Mouse (Mus musculus): ENCODE measurements around the gene Scube1. TPM values are rescaled to one million over a fixed set of nuclear protein-coding genes. Genes with fewer than 3 reads are reported as not detected.

The Scube1 gene
- polyA plus RNA-seq, 1 experiment from 2014 or later = 0.41 TPM

DNA sequence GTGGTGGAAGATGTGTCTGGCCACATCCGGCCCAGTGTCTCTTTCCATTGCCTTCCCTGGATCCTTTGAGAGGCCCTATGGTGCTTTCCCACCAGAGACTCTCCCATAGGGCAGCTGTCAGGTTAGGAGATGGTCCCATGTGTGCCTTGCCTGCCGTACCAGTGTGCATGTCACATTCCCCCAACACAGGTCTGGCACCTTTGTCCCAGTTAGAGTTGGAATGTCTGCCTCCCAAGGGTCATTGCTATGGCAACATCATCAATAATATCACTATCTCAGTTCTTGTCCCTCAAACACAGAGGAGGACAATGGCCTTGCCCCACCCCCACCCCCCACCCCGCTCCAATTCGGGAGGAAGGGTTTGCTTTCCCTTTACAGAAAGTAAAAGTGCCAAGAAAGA lies 61.8 kb downstream of the Scube1 start:
- Histone ChIP-seq H3K4me1 (ENCODE audit: insufficient read depth) (no peaks in the 10 kb centered on the region), H3K9me3 (ENCODE audit: low read length) (no peaks in the 10 kb centered on the region), H3K4me3 (ENCODE audit: low read depth, low read length) (no peak overlapping the region), H3K36me3 (replicated peaks; ENCODE audit: insufficient read depth, low read length) (no peaks in the 10 kb centered on the region), H3K4me2 (ENCODE audit: low read depth, low read length) (no peak overlapping the region), H3K27ac (ENCODE audit: low read depth) (no peak overlapping the region), H3K9ac (replicated peaks) (no peak overlapping the region), H3K27me3 (ENCODE audit: insufficient read depth, low read length) (no peaks in the 10 kb centered on the region)
- peak; percentile 31 for DNase-seq
- TF ChIP-seq EP300 (IDR thresholded peaks at IDR 0.05; ENCODE audit: low read depth) (no peak), CTCF (IDR thresholded peaks at IDR 0.05; ENCODE audit: low read depth) (no peak)
- ATAC-seq = peak; percentile 60
- 54% methylated on average over 4 of the region's 4 CpGs for WGBS (ENCODE audit: insufficient replicate concordance)

DNA sequence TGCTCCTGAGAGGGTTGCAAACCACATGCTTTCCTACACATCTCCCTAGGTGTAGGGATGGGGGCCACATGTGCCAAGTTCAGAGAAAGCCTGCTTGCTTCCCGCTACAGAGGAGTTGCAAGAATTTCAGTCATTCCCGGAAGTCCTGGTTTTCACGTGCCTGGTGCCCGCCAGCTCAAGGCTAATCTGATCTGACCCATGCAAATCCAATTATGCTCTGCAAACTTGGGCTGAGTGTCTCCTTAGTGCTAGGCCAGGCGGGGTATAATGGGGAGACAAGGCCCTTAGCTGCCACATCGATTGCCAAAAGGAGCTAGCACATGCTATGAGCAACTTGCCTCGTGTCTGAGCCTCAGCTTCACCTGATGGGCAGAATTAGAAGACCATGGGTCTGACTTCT lies 62.7 kb downstream of the Scube1 start:
- Histone ChIP-seq H3K27ac (ENCODE audit: low read depth) (no peak overlapping the region), H3K4me1 (ENCODE audit: insufficient read depth) (no peaks in the 10 kb centered on the region), H3K4me2 (ENCODE audit: low read depth, low read length) (no peak overlapping the region), H3K36me3 (replicated peaks; ENCODE audit: insufficient read depth, low read length) (no peaks in the 10 kb centered on the region), H3K4me3 (ENCODE audit: low read depth, low read length) (no peak overlapping the region), H3K9me3 (ENCODE audit: low read length) (no peaks in the 10 kb centered on the region), H3K27me3 (ENCODE audit: insufficient read depth, low read length) (no peaks in the 10 kb centered on the region), H3K9ac (replicated peaks) (no peak overlapping the region)
- WGBS (ENCODE audit: insufficient replicate concordance) = 69% methylated on average over 7 of the region's 7 CpGs
- DNase-seq (no peak), ATAC-seq (no peak)
- TF ChIP-seq CTCF (IDR thresholded peaks at IDR 0.05; ENCODE audit: low read depth) (no peak), EP300 (IDR thresholded peaks at IDR 0.05; ENCODE audit: low read depth) (no peak)

DNA sequence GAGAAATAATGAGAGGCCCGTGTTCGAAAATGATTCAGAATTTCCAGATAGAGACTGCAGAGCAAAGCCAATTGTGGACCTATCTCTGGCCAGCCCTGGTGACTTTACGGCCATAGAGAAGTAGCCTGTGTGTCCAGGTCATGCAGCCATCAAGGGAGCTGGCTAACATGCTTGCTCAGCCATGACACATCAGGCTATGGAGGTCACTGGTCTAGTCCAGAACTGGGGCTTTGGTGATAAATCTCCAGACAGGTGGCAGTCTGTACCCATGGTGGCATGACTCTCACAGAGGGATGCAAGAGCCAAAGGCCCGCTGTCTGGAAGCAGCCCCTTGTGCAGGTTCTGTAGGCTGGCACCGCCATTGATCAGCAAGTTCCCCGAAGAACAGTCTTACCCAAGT lies 82.3 kb downstream of the Scube1 start:
- ATAC-seq (no peak), DNase-seq (no peak)
- H3K27ac ChIP-seq (ENCODE audit: low read depth) = no peak overlapping the region
- no peaks in the 10 kb centered on the region for H3K4me1 ChIP-seq (ENCODE audit: insufficient read depth)
- no peaks in the 10 kb centered on the region for H3K27me3 ChIP-seq (ENCODE audit: insufficient read depth, low read length)
- no peaks in the 10 kb centered on the region for H3K9me3 ChIP-seq (ENCODE audit: low read length)
- no peak overlapping the region for H3K4me2 ChIP-seq (ENCODE audit: low read depth, low read length)
- no peak overlapping the region for H3K4me3 ChIP-seq (ENCODE audit: low read depth, low read length)
- no peak overlapping the region for H3K9ac ChIP-seq (replicated peaks)
- TF ChIP-seq CTCF (IDR thresholded peaks at IDR 0.05; ENCODE audit: low read depth) (no peak), EP300 (IDR thresholded peaks at IDR 0.05; ENCODE audit: low read depth) (no peak)
- H3K36me3 ChIP-seq (replicated peaks; ENCODE audit: insufficient read depth, low read length) = no peaks in the 10 kb centered on the region
- 79% methylated on average over 6 of the region's 6 CpGs for WGBS (ENCODE audit: insufficient replicate concordance)

DNA sequence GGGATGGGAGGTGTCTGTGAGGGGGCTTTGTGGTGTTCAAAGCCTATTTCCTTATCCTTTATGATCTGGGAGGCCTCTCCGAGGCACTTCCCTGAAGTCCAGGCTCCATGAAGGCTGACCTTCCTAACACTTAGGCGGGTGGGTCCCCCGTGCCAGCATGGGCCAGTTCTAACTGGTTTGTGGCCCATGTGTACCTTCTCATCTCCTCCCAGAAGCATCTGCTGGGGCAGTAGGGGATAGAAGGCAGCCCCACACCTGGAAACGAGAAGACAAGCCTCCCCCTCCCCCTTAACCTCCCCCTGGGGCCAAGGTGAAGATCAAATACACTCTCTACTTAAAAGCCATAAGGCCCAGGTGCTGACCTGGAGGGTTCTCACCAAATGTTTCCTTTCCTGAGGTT lies 84.6 kb downstream of the Scube1 start:
- ATAC-seq (no peak), DNase-seq (no peak)
- H3K4me3 ChIP-seq (ENCODE audit: low read depth, low read length) = no peak overlapping the region
- no peaks in the 10 kb centered on the region for H3K4me1 ChIP-seq (ENCODE audit: insufficient read depth)
- no peaks in the 10 kb centered on the region for H3K9me3 ChIP-seq (ENCODE audit: low read length)
- no peak overlapping the region for H3K9ac ChIP-seq (replicated peaks)
- no peaks in the 10 kb centered on the region for H3K36me3 ChIP-seq (replicated peaks; ENCODE audit: insufficient read depth, low read length)
- WGBS (ENCODE audit: insufficient replicate concordance) = 35% methylated on average over 4 of the region's 4 CpGs
- no peaks in the 10 kb centered on the region for H3K27me3 ChIP-seq (ENCODE audit: insufficient read depth, low read length)
- H3K27ac ChIP-seq (ENCODE audit: low read depth) = no peak overlapping the region
- no peak overlapping the region for H3K4me2 ChIP-seq (ENCODE audit: low read depth, low read length)
- no peak for TF ChIP-seq CTCF (IDR thresholded peaks at IDR 0.05; ENCODE audit: low read depth)
- TF ChIP-seq EP300 (IDR thresholded peaks at IDR 0.05; ENCODE audit: low read depth) = no peak

DNA sequence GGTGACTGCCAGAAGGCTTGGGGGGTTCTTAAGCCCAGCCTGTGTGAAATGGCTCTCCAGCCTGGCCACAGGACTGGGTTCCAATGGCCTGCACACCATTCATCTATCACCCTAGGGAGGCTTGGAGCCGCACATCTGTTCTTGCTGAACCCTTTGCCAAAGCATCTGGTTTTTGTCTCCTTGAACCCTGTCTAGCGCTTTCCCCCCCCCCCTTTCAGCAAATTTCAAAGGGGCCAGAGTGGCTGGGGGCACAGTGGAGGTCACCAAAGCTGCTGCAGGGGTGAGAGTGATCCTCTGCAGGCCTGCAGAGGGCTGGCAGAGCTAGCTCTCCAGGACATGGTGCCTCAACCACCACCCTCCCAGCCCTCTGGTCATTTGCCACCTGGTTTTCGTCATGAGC lies 85.7 kb downstream of the Scube1 start:
- TF ChIP-seq CTCF (IDR thresholded peaks at IDR 0.05; ENCODE audit: low read depth) (no peak), EP300 (IDR thresholded peaks at IDR 0.05; ENCODE audit: low read depth) (no peak)
- WGBS (ENCODE audit: insufficient replicate concordance) = 51% methylated on average over 3 of the region's 3 CpGs

DNA sequence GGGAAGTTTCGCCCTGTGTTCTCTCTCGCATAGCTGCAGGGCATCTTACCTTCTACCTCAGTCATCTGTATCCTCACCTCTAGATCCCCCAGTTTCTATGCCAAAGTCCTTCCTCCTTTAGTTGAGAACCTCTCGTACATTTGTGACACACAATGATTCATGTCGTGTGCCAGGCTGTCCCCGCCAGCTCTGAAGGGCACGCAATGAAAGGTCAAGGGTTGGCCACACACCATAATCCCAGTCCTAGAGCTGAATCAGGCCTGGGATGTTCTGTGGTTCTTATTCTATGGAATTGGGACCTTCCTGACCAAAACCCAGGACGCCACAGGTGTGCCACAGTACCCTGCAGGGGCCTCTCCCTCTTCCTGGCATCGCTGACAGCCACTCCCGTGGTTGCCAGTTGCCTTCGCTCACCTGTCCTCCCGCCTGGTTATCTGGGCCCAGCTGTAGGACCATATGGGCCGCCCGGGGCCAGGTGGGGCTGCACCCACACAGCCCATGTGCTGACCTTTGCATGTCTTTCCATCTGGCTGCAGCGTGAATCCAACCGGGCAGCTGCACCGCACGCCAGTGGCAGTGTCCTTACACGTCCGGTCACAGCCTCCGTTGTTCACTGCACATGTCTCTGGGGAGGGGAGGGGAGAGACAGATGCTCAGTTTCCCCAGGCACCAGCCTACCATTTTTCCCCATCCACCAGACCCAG lies 86.5 kb downstream of the Scube1 start:
- Histone ChIP-seq H3K9me3 (ENCODE audit: low read length) (no peaks in the 10 kb centered on the region), H3K9ac (replicated peaks) (no peak overlapping the region), H3K27ac (ENCODE audit: low read depth) (no peak overlapping the region), H3K36me3 (replicated peaks; ENCODE audit: insufficient read depth, low read length) (no peaks in the 10 kb centered on the region), H3K4me1 (ENCODE audit: insufficient read depth) (no peaks in the 10 kb centered on the region), H3K4me3 (ENCODE audit: low read depth, low read length) (no peak overlapping the region), H3K4me2 (ENCODE audit: low read depth, low read length) (no peak overlapping the region), H3K27me3 (ENCODE audit: insufficient read depth, low read length) (no peaks in the 10 kb centered on the region)
- WGBS (ENCODE audit: insufficient replicate concordance) = 82% methylated on average over 20 of the region's 20 CpGs
- DNase-seq (no peak), ATAC-seq (no peak)
- no peak for TF ChIP-seq EP300 (IDR thresholded peaks at IDR 0.05; ENCODE audit: low read depth)
- TF ChIP-seq CTCF (IDR thresholded peaks at IDR 0.05; ENCODE audit: low read depth) = no peak

More for the DNA sequence above, 85.7 kb downstream of the Scube1 start:
- Histone ChIP-seq H3K27me3 (ENCODE audit: insufficient read depth, low read length) (no peaks in the 10 kb centered on the region), H3K4me1 (ENCODE audit: insufficient read depth) (no peaks in the 10 kb centered on the region), H3K4me2 (ENCODE audit: low read depth, low read length) (no peak overlapping the region), H3K4me3 (ENCODE audit: low read depth, low read length) (no peak overlapping the region), H3K27ac (ENCODE audit: low read depth) (no peak overlapping the region), H3K9me3 (ENCODE audit: low read length) (no peaks in the 10 kb centered on the region), H3K9ac (replicated peaks) (no peak overlapping the region), H3K36me3 (replicated peaks; ENCODE audit: insufficient read depth, low read length) (no peaks in the 10 kb centered on the region)
- ATAC-seq (no peak), DNase-seq (no peak)

Data from liver, postnatal 0 days (tissue).